Mouse (Mus musculus): ENCODE results near the gene Tomm6.

DNA sequence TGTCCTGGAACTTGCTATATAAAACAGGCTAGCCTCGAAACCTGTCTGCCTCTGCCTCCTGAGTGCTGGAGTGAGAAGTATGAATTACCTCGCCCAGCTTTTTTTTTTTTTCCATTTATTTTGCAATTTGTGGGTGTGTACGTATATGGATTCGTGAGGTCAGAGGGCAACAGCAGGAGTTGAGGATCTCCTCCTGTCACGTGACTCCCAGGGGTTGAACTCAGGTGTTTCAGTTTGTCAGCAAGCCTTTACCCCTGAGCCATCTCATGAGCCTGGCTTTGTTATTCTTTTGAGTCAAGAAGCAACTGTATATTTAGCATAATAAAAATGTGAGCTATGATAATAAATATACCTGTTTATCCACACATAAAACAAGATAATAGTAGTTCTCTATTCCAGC is 32.5 kb downstream of the Tomm6 start:
- TF ChIP-seq POLR2A (IDR thresholded peaks at IDR 0.05; ENCODE audit: borderline replicate concordance, extremely low read depth, low read depth, low read length) (no peak), CTCF (IDR thresholded peaks at IDR 0.05; ENCODE audit: insufficient read depth, low read length) (no peak)
